Mouse (Mus musculus): Measurements from ENCODE around the gene Med29. TPM values are rescaled to one million over a fixed set of nuclear protein-coding genes. Genes with fewer than 3 reads are reported as not detected.
A peak's percentile ranks its signal among the peaks of the same experiment; 100 is the strongest.

Gene Med29
- polyA plus RNA-seq (2016; fragmentation: Nextera tagmentation; extraction: Ambion mirVana): 45.4 and 51.6 TPM in 2 replicates

DNA sequence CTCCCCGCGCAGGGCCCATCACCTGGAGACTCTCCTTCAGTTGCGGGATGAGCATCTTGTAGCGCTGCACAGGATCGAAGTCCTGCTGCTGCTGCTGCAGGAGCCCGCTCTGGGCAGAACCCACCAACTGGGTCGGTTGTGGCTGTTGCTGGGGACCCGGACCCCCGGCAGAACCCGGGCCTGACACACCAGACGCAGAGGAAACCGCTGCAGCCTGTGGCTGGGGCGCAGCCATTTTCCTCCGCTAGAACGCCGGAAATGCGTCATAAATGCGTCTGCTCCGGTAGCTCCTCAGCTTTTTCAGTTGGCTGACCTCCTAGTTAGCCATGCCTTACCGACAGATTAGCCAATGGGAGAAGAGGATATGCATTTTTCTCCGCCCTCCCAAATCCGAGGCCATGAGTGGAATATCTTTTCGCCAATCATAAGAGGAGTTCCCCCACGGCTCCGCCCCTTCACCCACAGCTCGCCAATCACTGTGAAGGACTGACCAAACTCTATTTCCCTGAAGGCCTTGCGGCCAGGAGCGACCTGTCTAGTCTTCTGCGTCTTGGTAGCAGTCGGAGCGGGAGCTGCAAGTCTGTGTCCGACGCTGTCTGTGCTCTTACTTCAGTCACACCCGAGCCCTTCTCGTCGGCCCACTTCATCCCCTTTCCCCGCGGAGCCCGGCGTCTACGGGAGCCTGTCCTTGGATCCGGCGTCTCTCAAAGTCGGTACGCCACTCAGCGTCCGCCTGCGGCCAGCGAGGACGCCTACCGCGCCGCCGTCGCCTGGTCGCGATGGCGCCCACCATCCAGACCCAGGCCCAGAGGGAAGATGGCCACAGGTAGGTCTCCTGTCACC is at the start of gene Med29, which contains the start of gene Paf1:
Gene Med29 (minus strand): TSS at position 280 of the 843 bp plus-strand sequence.
Gene Paf1 (plus strand): TSS at position 523 of the 843 bp plus-strand sequence.
- Histone ChIP-seq H3K27ac (peak within 1 kb of the TSS; percentile 83), H3K27me3 (no peaks in the 10 kb centered on the region), H3K9me3 (no peaks in the 10 kb centered on the region), H3K36me3 (peaks cover 65% of the 10 kb centered on the region), H3K4me2 (peak within 1 kb of the TSS; percentile 96), H3K4me3 (replicated peaks) (peak within 1 kb of the TSS; percentile 92), H3K4me1 (replicated peaks) (peaks cover 17% of the 10 kb centered on the region), H3K9ac (replicated peaks) (peak within 1 kb of the TSS; percentile 84)
- under 1% methylated on average over 58 of the region's 58 CpGs for WGBS
- peak; percentile 98 for ATAC-seq (ENCODE audit: insufficient number of reproducible peaks, insufficient read depth, low FRiP score, low TSS enrichment, low read depth)

DNA sequence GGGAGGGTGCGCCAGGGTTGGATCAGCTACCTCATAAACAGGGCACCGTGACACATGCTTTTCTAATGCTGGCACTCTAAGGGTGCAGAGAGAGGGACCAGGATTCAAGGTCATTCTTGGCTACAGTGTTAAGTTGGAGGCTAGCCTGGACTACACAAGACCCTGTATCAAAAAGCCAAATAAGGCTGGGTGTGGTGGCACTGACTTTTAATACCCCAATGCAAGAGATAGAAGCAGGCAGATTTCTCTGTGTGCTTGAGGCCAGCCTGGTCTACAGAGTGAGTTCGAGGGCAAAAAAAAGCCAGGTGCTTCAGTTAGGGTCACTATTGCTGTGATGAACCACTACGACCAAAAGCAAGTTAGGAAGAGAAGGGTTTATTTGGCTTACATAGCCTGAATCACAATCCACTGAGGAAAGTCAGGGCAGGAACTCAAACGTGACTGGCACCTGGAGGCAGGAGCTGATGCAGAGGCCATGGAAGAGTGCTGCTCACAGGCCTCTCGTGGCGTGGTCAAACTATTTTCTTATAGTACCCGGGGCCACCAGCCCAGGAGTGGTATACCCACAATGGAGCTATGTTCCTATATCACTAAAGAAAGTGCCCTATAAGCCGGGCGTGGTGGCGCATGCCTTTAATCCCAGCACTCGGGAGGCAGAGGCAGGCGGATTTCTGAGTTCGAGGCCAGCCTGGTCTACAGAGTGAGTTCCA is 49.4 kb upstream of the Med29 start:
- Histone ChIP-seq H3K36me3 (no peaks in the 10 kb centered on the region), H3K27me3 (peaks cover 6% of the 10 kb centered on the region), H3K9ac (replicated peaks) (no peak overlapping the region), H3K4me1 (replicated peaks) (peaks cover 9% of the 10 kb centered on the region), H3K4me2 (no peak overlapping the region), H3K9me3 (no peaks in the 10 kb centered on the region), H3K27ac (no peak overlapping the region), H3K4me3 (replicated peaks) (no peak overlapping the region)
- 87% methylated on average over 14 of the region's 14 CpGs for WGBS
- ATAC-seq (ENCODE audit: insufficient number of reproducible peaks, insufficient read depth, low FRiP score, low TSS enrichment, low read depth): no peak

DNA sequence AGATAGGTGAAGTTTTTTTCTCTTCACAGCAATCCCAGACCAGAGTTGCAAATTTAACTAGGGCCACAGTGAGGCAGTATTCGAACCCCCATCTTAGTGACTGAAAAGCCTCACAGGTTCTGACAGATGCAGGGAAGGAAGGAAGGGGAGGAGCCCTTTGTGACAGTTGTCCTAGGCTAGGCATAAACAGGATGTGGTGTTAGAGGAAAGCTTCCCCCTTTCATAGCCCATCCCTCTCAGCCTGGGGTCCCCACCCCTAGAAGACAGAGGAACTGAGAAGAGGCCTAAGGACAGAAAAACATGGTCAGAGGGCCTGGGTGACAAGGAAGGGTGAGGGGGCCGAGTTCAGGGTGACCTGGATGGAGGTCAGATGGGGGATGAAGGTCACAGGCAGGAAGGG is 48.2 kb upstream of the Med29 start:
- Histone ChIP-seq H3K36me3 (no peaks in the 10 kb centered on the region), H3K4me2 (no peak overlapping the region), H3K4me3 (replicated peaks) (no peak overlapping the region), H3K27me3 (peaks cover 2% of the 10 kb centered on the region), H3K27ac (no peak overlapping the region), H3K4me1 (replicated peaks) (peaks cover 7% of the 10 kb centered on the region), H3K9ac (replicated peaks) (0 out of 2 replicates have a peak overlapping the region, but pooled peaks have one; percentile 8), H3K9me3 (no peaks in the 10 kb centered on the region)
- no peak for ATAC-seq (ENCODE audit: insufficient number of reproducible peaks, insufficient read depth, low FRiP score, low TSS enrichment, low read depth)
- WGBS: 65% methylated on average over 2 of the region's 2 CpGs

DNA sequence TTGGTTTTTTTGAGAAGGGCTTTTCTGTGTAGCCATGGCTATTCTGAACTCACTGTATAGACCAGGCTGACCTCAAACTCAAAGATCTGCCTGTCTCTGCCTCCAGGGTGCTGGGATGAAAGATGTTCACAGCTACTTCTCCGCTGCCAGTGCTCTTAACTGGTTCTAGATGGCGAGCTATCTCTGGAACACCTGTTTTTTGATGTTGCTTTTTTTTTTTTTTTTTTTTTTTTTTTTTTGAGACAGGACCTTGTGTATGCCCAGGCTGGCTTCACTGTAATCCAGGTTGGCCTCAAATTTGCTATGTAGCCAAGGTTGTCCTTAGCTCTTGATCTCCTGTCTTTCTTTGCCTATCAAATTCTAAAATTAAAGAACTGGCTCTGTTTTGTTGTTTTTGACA is 46.3 kb upstream of the Med29 start:
- H3K9ac ChIP-seq (replicated peaks): no peak overlapping the region
- H3K4me3 ChIP-seq (replicated peaks): no peak overlapping the region
- ATAC-seq (ENCODE audit: insufficient number of reproducible peaks, insufficient read depth, low FRiP score, low TSS enrichment, low read depth): no peak
- H3K27me3 ChIP-seq: no peaks in the 10 kb centered on the region; the same call in 1 of the 2 replicates
- peaks cover 26% of the 10 kb centered on the region for H3K4me1 ChIP-seq (replicated peaks)
- H3K27ac ChIP-seq: no peak overlapping the region
- H3K9me3 ChIP-seq: no peaks in the 10 kb centered on the region
- no peaks in the 10 kb centered on the region for H3K36me3 ChIP-seq
- WGBS: 91% methylated on average over 2 of the region's 2 CpGs
- H3K4me2 ChIP-seq: no peak overlapping the region

DNA sequence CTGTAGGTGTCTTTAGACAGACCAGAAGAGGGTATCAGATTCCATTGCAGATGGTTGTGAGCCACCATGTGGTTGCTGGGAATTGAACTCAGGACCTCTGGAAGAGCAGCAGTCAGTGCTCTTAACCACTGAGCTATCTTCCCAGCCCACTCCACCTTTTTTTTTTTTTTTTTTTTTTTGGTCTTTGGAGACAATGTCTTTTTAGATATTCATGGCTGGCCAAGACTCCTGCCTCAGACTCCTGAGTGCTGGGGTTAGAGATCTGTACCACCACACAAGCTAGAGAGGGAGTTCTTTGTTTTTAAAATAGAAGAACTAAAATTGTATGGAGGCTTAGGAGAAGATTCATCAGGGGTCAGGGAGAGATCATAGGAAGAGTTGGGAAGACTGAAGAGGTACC is 45.5 kb upstream of the Med29 start:
- peaks cover 33% of the 10 kb centered on the region for H3K4me1 ChIP-seq (replicated peaks)
- H3K27me3 ChIP-seq: no peaks in the 10 kb centered on the region; the same call in 1 of the 2 replicates
- no peak overlapping the region for H3K4me2 ChIP-seq
- ATAC-seq (ENCODE audit: insufficient number of reproducible peaks, insufficient read depth, low FRiP score, low TSS enrichment, low read depth): no peak
- H3K27ac ChIP-seq: no peak overlapping the region
- H3K9me3 ChIP-seq: no peaks in the 10 kb centered on the region
- no peak overlapping the region for H3K9ac ChIP-seq (replicated peaks)
- no peak overlapping the region for H3K4me3 ChIP-seq (replicated peaks)
- H3K36me3 ChIP-seq: peaks cover 6% of the 10 kb centered on the region

DNA sequence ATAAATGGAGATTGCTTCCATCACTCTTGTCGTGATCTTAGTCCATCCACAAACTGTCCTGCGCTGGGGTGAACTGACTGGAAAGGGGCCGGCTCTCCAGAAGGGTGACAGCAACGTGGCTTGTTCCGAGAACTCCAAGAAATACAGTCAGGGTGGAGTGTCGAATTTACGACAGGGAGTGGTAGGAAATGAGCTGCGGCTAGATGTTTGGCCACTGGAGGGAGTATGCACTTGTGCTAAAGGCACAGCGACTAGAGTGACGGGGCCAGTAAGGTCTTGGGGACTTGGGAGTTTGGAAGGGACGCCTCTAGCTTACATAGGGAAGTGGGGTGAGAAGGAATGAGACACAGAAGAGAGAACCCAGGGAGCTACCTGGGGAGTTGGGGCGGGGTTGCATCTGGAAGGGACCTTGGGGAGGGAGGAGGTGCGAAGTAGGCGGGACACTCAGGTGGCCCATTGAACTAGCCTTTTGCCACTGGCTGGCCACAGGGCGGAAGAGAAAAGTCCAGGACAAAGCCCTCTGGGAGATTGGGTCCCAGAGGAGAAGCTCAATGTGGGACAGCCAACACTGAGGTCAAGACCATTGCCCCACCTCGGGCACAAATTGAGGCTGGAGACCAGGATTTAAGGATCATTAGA is 44.5 kb upstream of the Med29 start, which contains the start of gene Gmfg:
Gene Gmfg (plus strand): TSS at position 516 of the 639 bp plus-strand sequence.
- peaks cover 32% of the 10 kb centered on the region for H3K4me1 ChIP-seq (replicated peaks)
- peak within 1 kb of the TSS; percentile 66 for H3K4me2 ChIP-seq
- H3K27me3 ChIP-seq: no peaks in the 10 kb centered on the region; the same call in 1 of the 2 replicates
- peak within 1 kb of the TSS; percentile 82 for H3K4me3 ChIP-seq (replicated peaks)
- peak within 1 kb of the TSS; percentile 47; the same call in 1 of the 2 replicates for H3K9ac ChIP-seq (replicated peaks)
- WGBS: 4% methylated on average over 16 of the region's 16 CpGs
- peaks cover 13% of the 10 kb centered on the region for H3K36me3 ChIP-seq
- peak; percentile 16 for ATAC-seq (ENCODE audit: insufficient number of reproducible peaks, insufficient read depth, low FRiP score, low TSS enrichment, low read depth)
- peak within 1 kb of the TSS; percentile 47; the same call in 1 of the 2 replicates for H3K27ac ChIP-seq
- H3K9me3 ChIP-seq: no peaks in the 10 kb centered on the region

DNA sequence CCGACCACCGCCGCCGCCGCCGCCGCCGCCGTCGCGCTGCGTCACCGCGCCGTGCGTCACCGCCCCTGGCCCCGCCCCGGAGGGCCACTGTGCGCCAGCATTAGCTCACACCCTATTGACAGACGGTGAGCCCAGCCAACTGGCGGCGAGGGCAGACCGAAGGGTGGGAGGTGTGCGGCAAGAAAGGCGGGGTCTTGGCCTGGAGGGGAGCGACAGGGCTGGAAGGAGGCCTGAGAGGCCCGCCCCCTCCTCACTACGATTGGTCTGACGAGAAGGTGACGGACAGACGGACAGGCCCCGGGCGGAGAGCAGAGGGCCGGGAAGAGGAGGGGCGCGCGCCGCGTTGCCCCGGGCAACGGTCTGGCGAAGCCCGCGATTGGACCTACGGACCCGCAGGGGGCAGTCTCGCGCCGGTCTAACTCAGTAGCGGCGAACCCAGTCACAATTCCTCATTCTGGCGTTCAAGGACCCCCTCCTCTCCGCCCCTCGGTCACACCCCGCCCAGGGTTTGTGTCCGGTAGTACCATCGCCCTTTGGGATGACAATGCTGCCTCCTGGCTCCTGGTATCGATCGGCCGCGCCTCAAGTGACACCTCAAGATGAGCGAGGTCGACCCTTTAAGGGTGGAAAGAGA is 43.9 kb upstream of the Med29 start:
- H3K27me3 ChIP-seq: no peaks in the 10 kb centered on the region; the same call in 1 of the 2 replicates
- H3K27ac ChIP-seq: peak overlapping the region; percentile 47; the same call in 1 of the 2 replicates
- H3K36me3 ChIP-seq: peaks cover 20% of the 10 kb centered on the region
- H3K4me2 ChIP-seq: peak overlapping the region; percentile 66
- H3K9me3 ChIP-seq: no peaks in the 10 kb centered on the region
- peak overlapping the region; percentile 82 for H3K4me3 ChIP-seq (replicated peaks)
- H3K4me1 ChIP-seq (replicated peaks): peaks cover 35% of the 10 kb centered on the region
- WGBS: under 1% methylated on average over 45 of the region's 64 CpGs
- peak overlapping the region; percentile 85 for H3K9ac ChIP-seq (replicated peaks)
- ATAC-seq (ENCODE audit: insufficient number of reproducible peaks, insufficient read depth, low FRiP score, low TSS enrichment, low read depth): peak; percentile 100

DNA sequence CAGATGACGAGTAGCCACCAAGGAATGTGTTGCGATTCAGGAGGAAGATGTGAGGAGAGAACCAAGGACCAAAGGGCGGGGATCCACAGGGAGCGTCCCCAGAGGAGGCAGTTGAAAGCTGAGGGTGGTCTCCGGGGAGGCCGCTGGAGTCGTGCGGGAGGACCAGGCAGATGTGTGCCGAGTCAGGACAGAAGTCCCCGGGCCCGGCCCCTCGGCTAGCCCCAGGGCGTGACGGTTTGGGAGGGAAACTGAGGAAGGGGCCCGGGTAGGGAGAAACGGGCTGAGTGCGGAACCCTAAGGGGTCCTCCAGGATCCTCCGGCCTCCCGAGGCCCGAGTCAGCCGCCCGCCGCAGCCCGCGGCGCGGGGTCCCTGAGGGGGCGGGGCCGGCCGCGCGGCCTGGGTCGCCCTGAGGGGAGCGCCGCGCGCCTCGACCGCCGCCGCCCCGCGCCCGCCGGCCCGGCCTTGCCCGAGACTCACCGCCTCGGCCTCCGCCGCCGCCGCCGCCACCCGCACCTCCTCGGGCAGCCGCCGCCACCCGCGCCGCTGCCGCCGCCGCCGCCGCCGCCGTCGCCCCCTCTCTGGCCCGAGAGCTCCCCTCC is 43.3 kb upstream of the Med29 start:
- Histone ChIP-seq H3K27me3 (no peaks in the 10 kb centered on the region; the same call in 1 of the 2 replicates), H3K4me3 (replicated peaks) (peak overlapping the region; percentile 82), H3K4me2 (peak overlapping the region; percentile 88), H3K9ac (replicated peaks) (peak overlapping the region; percentile 85), H3K4me1 (replicated peaks) (peaks cover 35% of the 10 kb centered on the region), H3K27ac (0 out of 2 replicates have a peak overlapping the region, but pooled peaks have one; percentile 36), H3K9me3 (no peaks in the 10 kb centered on the region), H3K36me3 (peaks cover 24% of the 10 kb centered on the region)
- WGBS: under 1% methylated on average over 29 of the region's 70 CpGs
- peak; percentile 54 for ATAC-seq (ENCODE audit: insufficient number of reproducible peaks, insufficient read depth, low FRiP score, low TSS enrichment, low read depth)

DNA sequence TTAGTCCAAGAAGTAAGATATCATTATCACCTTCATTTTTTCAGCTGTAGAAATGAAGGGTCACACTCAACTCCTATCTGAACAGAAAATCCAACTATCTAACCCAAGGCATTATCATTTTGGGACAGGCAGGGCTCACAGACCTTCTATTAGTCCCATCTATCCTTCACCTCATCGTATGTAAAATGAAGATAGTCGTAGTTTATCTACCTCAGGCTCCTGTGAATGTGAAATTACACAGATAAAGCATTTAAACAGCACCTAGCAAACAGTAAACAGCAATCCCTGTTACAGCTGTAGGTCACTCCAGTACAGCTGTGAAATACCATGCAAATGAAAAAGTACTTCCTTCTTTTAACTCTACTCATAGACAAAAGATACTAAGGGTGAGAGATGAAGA is 39.7 kb upstream of the Med29 start:
- Histone ChIP-seq H3K9me3 (no peaks in the 10 kb centered on the region), H3K4me2 (no peak overlapping the region), H3K36me3 (peaks cover 39% of the 10 kb centered on the region), H3K27me3 (no peaks in the 10 kb centered on the region), H3K27ac (no peak overlapping the region), H3K4me1 (replicated peaks) (peaks cover 34% of the 10 kb centered on the region), H3K9ac (replicated peaks) (no peak overlapping the region), H3K4me3 (replicated peaks) (no peak overlapping the region)
- 88% methylated on average over 2 of the region's 2 CpGs for WGBS
- no peak for ATAC-seq (ENCODE audit: insufficient number of reproducible peaks, insufficient read depth, low FRiP score, low TSS enrichment, low read depth)

DNA sequence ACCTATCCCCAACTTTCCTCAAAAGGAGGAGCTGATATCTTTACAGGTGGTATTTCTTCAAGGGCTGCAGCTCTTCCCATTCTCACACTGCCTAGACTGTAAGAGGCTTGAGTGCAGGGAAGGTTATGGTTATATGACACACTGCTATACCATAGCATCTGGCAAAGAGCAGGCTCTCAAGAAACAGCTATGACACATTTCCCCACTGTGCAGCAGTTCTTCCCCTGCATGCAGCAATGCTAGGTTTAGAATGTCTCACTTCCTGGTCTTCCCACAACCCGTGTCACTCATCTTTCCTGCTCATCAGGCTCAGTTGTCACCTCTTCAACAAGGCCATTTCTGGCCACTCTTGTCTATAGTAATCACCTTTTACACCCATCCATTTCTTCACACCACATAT is 38.0 kb upstream of the Med29 start:
- H3K4me2 ChIP-seq: no peak overlapping the region
- no peak overlapping the region for H3K4me3 ChIP-seq (replicated peaks)
- no peak overlapping the region for H3K9ac ChIP-seq (replicated peaks)
- ATAC-seq (ENCODE audit: insufficient number of reproducible peaks, insufficient read depth, low FRiP score, low TSS enrichment, low read depth): no peak
- WGBS: 84% methylated on average over 1 of the region's 1 CpGs
- H3K36me3 ChIP-seq: peaks cover 39% of the 10 kb centered on the region
- no peaks in the 10 kb centered on the region for H3K27me3 ChIP-seq
- peaks cover 30% of the 10 kb centered on the region for H3K4me1 ChIP-seq (replicated peaks)
- no peaks in the 10 kb centered on the region for H3K9me3 ChIP-seq
- no peak overlapping the region for H3K27ac ChIP-seq
